Mouse (Mus musculus): ENCODE measurements at regions not wholly inside any gene's neighbourhood (a gene's known extent, or its start where the extent isn't known, plus 50 kb on each side); places are given as distances from the start of the nearest gene placed in this dataset.
"Not testable (repeated sequence)": the region's sequence is repeated elsewhere in the genome, so short reads cannot be mapped to it uniquely, and the experiment has no call there.

- no peak for ATAC-seq
Observed at GRCm38 (mm10) chr1:143286274-143286967, 354.0 kb upstream of the B3galt2 start.

- no peak for ATAC-seq
Observed at GRCm38 (mm10) chr1:143287448-143287847, 353.0 kb upstream of the B3galt2 start.

- ATAC-seq: no peak
Observed at GRCm38 (mm10) chr1:143296555-143296954, 343.9 kb upstream of the B3galt2 start.

- ATAC-seq: no peak
Observed at GRCm38 (mm10) chr1:143307379-143307778, 333.1 kb upstream of the B3galt2 start.

- no peak for ATAC-seq
Observed at GRCm38 (mm10) chr1:143318381-143318780, 322.1 kb upstream of the B3galt2 start.

- no peak for ATAC-seq
Observed at GRCm38 (mm10) chr1:143319568-143319967, 320.9 kb upstream of the B3galt2 start.

GRCm38 (mm10) chr1:143351388-143351787 is 289.1 kb upstream of the B3galt2 start:
- no peak for ATAC-seq

DNA sequence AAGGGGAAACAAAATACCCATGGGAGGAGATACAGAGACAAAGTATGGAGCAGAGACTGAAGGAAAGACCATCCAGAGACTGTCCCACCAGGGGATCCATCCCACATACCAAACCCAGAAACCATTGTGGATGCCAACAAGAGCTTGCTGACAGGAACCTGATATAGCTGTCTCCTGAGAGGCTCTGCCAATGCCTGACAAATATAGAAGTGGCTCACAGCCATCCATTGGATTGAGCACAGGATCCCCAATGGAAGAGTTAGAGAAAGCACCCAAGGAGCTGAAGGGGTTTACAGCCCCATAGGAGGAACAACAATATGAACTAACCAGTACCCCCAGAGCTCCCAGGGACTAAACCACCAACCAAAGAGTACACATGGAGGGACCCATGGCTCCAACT is 280.2 kb upstream of the B3galt2 start:
- ATAC-seq: not testable (repeated sequence)

- ATAC-seq: no peak
Observed at GRCm38 (mm10) chr1:143391851-143392250, 248.6 kb upstream of the B3galt2 start.

Data from CD4-positive, CD25-positive, alpha-beta regulatory T cell, adult 4 months (primary cell).